Mouse (Mus musculus) forebrain, embryonic 14.5 days (tissue): ENCODE data around the gene Ephx4. TPM values are rescaled to one million over a fixed set of nuclear protein-coding genes. Genes with fewer than 3 reads are reported as not detected.

Source experiments
- ATAC-seq: fragments of 200-750 bp; cut with Nextera tagmentation; 2 replicates; pipeline ENCODE4 v1.8.0; 2017; ENCODE audit warnings: mild to moderate bottlenecking, moderate library complexity
- DNase-seq: peaks from one replicate; pipeline ENCODE4 v3.0.0-alpha.2; 2015; ENCODE audit warnings: low spot score
- H3K27ac ChIP-seq: fragments of 300-500 bp; sonication (generic); 2 replicates; pipeline ENCODE4 v1.5.1; 2014; ENCODE audit warnings: low read depth, mild to moderate bottlenecking, control low read depth, low read length, moderate library complexity
- H3K27me3 ChIP-seq: fragments of 300-500 bp; sonication (generic); replicated peaks from 2 replicates; pipeline ENCODE4 v1.6.1; 2014; ENCODE audit warnings: low read length, control low read depth, mixed read lengths; ENCODE audit not compliant: control insufficient read depth, insufficient read depth
- H3K36me3 ChIP-seq: fragments of 300-500 bp; sonication (generic); 2 replicates; pipeline ENCODE4 v1.6.1; 2014; ENCODE audit warnings: low read length, control low read depth; ENCODE audit not compliant: control insufficient read depth, insufficient read depth
- H3K4me1 ChIP-seq: fragments of 300-500 bp; sonication (generic); 2 replicates; pipeline ENCODE4 v1.6.1; 2014; ENCODE audit warnings: antibody characterized with exemption, low read length, control low read depth; ENCODE audit not compliant: control insufficient read depth, insufficient read depth
- H3K4me2 ChIP-seq: fragments of 300-500 bp; sonication (generic); 2 replicates; pipeline ENCODE4 v1.6.1; 2014; ENCODE audit warnings: mild to moderate bottlenecking, control low read depth, low read length
- H3K4me3 ChIP-seq: fragments of 300-500 bp; sonication (generic); 2 replicates; pipeline ENCODE4 v1.5.1; 2014; ENCODE audit warnings: low read depth, low read length, control low read depth
- H3K9ac ChIP-seq: fragments of 300-500 bp; sonication (generic); 2 replicates; pipeline ENCODE4 v1.6.1; 2014; ENCODE audit warnings: mild to moderate bottlenecking, low read length, control low read depth, moderate library complexity
- H3K9me3 ChIP-seq: fragments of 300-500 bp; sonication (generic); replicated peaks from 2 replicates; pipeline ENCODE4 v1.6.1; 2016; ENCODE audit warnings: low read length, control low read depth, mixed read lengths; ENCODE audit not compliant: control insufficient read depth
- WGBS: fragments of 180-500 bp; shearing (Covaris S2); extraction: QIAGEN DNeasy Blood & Tissue Kit; methylation state at CpG from one replicate; pipeline ENCODE4 v1.1.7; 2014; 5-methylcytosine and 5-hydroxymethylcytosine counted together
- polyA plus RNA-seq: library from polyadenylated mRNA; unstranded; fragments of >200 nt; fragmentation: Nextera tagmentation; extraction: Ambion mirVana; gene quantifications from 2 replicates; pipeline ENCODE4 v1.2.1, GENCODE M21; 2014

Ephx4 gene
- polyA plus RNA-seq, 1 experiment from 2014 or later = 5.5 TPM

DNA sequence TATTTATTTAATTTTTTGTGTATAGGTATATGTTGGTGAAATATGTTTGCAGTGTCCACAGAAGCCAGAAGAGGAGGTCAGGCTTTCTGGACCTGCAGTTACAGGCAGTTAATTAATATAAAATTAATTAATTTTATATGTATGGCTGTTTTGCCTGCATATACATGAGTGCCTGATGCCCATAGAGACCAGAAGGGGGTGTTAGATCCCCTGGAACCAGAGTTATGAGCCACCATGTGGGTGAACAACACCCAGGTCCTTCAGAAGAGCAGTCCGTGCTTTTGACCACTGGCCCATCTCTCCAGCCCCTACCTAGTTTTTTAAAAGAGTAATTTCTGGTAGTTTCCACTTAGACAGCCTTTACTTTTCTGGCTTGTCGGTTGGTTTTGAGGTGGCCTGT lies 9.7 kb downstream of the Ephx4 start:
- Histone ChIP-seq H3K9me3 (no peaks in the 10 kb centered on the region), H3K27ac (no peak overlapping the region), H3K4me3 (no peak overlapping the region), H3K4me1 (no peaks in the 10 kb centered on the region), H3K36me3 (no peaks in the 10 kb centered on the region), H3K27me3 (no peaks in the 10 kb centered on the region), H3K4me2 (no peak overlapping the region), H3K9ac (no peak overlapping the region)
- ATAC-seq (no peak), DNase-seq (no peak)
- WGBS = 82% methylated on average over 2 of the region's 2 CpGs

DNA sequence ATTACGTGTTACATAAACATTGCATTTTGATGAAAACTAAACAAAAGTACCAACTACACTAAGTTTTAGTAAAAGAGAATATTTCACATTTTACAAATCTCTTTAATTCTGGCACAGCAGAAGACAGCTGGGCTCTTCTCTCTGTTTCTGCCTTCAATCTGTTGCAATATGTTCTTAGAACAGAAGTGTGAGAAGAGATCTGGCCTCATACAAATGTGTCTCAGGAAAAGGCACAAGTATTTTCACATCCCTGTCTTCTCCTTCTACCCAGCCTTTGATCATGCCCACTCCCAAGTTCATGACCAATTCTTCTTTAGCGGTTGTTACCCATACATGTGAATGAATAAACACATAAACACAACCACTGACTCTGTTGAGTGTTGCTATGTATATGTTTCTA lies 12.6 kb downstream of the Ephx4 start:
- H3K36me3 ChIP-seq = no peaks in the 10 kb centered on the region
- no peak overlapping the region for H3K4me3 ChIP-seq
- no peak overlapping the region for H3K9ac ChIP-seq
- H3K9me3 ChIP-seq = no peaks in the 10 kb centered on the region
- ATAC-seq = no peak
- H3K4me2 ChIP-seq = no peak overlapping the region
- H3K27me3 ChIP-seq = no peaks in the 10 kb centered on the region
- DNase-seq = no peak
- no peaks in the 10 kb centered on the region for H3K4me1 ChIP-seq
- 77% methylated on average over 2 of the region's 2 CpGs for WGBS
- no peak overlapping the region; the same call in 1 of the 2 replicates for H3K27ac ChIP-seq

DNA sequence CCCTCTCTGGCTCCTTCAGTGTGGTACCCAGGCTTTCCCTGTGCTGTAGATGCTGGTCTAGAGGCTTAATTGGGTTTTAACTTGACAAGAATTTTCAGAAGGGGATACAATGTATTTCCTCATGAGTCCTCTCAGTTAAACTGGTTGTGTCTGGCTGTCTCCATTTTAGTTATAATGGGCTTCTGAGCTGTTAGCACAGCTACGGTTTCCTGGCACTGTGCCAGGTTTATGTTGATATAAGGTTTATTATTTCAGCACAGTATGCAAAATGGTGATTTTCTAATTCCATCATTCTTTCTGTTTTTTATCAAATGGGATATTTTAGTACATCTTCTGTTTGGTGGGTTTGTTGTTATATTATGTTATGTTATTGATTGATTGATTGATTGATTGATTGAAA lies 19.1 kb downstream of the Ephx4 start:
- Histone ChIP-seq H3K4me1 (no peaks in the 10 kb centered on the region), H3K4me2 (no peak overlapping the region), H3K36me3 (no peaks in the 10 kb centered on the region), H3K27me3 (no peaks in the 10 kb centered on the region), H3K4me3 (no peak overlapping the region), H3K9me3 (no peaks in the 10 kb centered on the region), H3K27ac (no peak overlapping the region), H3K9ac (no peak overlapping the region)
- 33% methylated on average over 1 of the region's 1 CpGs for WGBS
- ATAC-seq (no peak), DNase-seq (no peak)

DNA sequence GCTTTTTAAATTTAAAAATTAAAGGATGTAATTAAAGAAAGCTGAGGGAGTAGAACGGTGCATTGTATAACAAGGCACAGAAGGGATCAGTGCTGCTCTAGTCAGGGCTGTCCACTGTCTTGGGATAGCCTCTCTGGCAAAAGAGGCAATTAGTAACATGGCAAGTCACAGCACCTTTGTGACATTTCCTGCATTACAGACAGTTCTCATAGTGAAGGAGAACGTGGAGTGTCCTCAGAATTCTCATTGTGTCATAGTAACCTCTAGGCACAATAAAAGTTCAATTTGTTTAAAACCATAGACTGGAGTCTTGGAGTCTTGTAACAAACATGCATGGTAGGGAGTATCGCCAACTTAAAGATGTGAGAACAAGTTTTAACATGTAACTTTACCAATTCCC lies 28.7 kb downstream of the Ephx4 start, which contains the start of gene Lpcat2b:
Gene Lpcat2b, plus strand, starts transcription at position 301 of the 400 bp plus-strand sequence.
- no peaks in the 10 kb centered on the region for H3K27me3 ChIP-seq
- H3K36me3 ChIP-seq = no peaks in the 10 kb centered on the region
- 79% methylated on average over 3 of the region's 3 CpGs for WGBS
- no peak within 1 kb of the TSS for H3K27ac ChIP-seq
- H3K4me1 ChIP-seq = no peaks in the 10 kb centered on the region
- DNase-seq (no peak), ATAC-seq (no peak)
- H3K4me3 ChIP-seq = no peak within 1 kb of the TSS
- no peak within 1 kb of the TSS for H3K9ac ChIP-seq
- H3K9me3 ChIP-seq = no peaks in the 10 kb centered on the region
- H3K4me2 ChIP-seq = no peak within 1 kb of the TSS

- ATAC-seq = no peak
- Histone ChIP-seq H3K36me3 (no peaks in the 10 kb centered on the region), H3K9me3 (no peaks in the 10 kb centered on the region), H3K4me3 (no peak overlapping the region), H3K4me1 (0 out of 2 replicates have a peak, but pooled peaks cover 4% of the 10 kb centered on the region), H3K9ac (no peak overlapping the region), H3K27me3 (no peaks in the 10 kb centered on the region), H3K4me2 (no peak overlapping the region), H3K27ac (no peak overlapping the region)
- 88% methylated on average over 5 of the region's 5 CpGs for WGBS
- DNase-seq = no peak
Observed at GRCm38 (mm10) chr5:107434001-107434400, 31.5 kb downstream of the Ephx4 start.

- no peak overlapping the region for H3K9ac ChIP-seq
- 0 out of 2 replicates have a peak, but pooled peaks cover 4% of the 10 kb centered on the region for H3K4me1 ChIP-seq
- no peaks in the 10 kb centered on the region for H3K36me3 ChIP-seq
- no peak overlapping the region for H3K4me3 ChIP-seq
- H3K4me2 ChIP-seq = no peak overlapping the region
- H3K9me3 ChIP-seq = no peaks in the 10 kb centered on the region
- DNase-seq (no peak), ATAC-seq (no peak)
- no peak overlapping the region for H3K27ac ChIP-seq
- no peaks in the 10 kb centered on the region for H3K27me3 ChIP-seq
- 90% methylated on average over 6 of the region's 6 CpGs for WGBS
Observed at GRCm38 (mm10) chr5:107436185-107436584, 33.6 kb downstream of the Ephx4 start.

GRCm38 (mm10) chr5:107436587-107437209 lies 34.2 kb downstream of the Ephx4 start:
- WGBS = 86% methylated on average over 6 of the region's 6 CpGs
- no peak overlapping the region for H3K4me3 ChIP-seq
- H3K27me3 ChIP-seq = no peaks in the 10 kb centered on the region
- no peak overlapping the region for H3K27ac ChIP-seq
- H3K9me3 ChIP-seq = no peaks in the 10 kb centered on the region
- no peak overlapping the region for H3K4me2 ChIP-seq
- DNase-seq = no peak
- no peaks in the 10 kb centered on the region for H3K36me3 ChIP-seq
- no peak overlapping the region for H3K9ac ChIP-seq
- 0 out of 2 replicates have a peak, but pooled peaks cover 4% of the 10 kb centered on the region for H3K4me1 ChIP-seq
- ATAC-seq = no peak

GRCm38 (mm10) chr5:107437464-107438281 lies 35.1 kb downstream of the Ephx4 start, which contains the start of gene Btbd8:
TSS of gene Btbd8 (plus strand) at chr5:107437997.
- Histone ChIP-seq H3K4me1 (0 out of 2 replicates have a peak, but pooled peaks cover 4% of the 10 kb centered on the region), H3K4me2 (peak within 1 kb of the TSS; percentile 69), H3K27ac (peak within 1 kb of the TSS; percentile 86), H3K27me3 (no peaks in the 10 kb centered on the region), H3K9ac (peak within 1 kb of the TSS; percentile 90), H3K9me3 (no peaks in the 10 kb centered on the region), H3K4me3 (peak within 1 kb of the TSS; percentile 77), H3K36me3 (no peaks in the 10 kb centered on the region)
- ATAC-seq = peak; percentile 97
- peak; percentile 96 for DNase-seq
- under 1% methylated on average over 47 of the region's 51 CpGs for WGBS

DNA sequence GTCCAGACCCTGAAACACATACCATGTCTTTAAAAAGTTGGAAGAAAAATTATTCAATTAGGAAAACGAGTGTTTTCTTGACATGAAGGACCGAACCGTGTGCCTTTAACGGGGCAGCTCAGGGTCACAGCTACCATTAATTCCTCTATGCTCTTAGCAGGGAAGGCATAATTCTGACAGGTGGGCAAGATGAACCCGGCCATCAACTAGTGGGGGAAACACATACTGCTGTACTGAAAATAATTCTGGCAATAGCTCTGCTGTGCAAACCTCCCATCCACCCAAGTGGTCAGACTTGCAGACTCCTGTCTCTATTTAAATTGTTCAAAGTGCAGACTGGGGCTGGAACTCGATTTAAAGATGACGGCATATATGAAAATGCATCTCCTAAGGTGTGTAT lies 35.8 kb downstream of the Ephx4 start:
- WGBS = 22% methylated on average over 7 of the region's 7 CpGs
- DNase-seq = peak; percentile 19
- peak overlapping the region; percentile 77 for H3K4me3 ChIP-seq

More for the DNA sequence above, 35.8 kb downstream of the Ephx4 start:
- Histone ChIP-seq H3K36me3 (no peaks in the 10 kb centered on the region), H3K27me3 (no peaks in the 10 kb centered on the region), H3K9ac (peak overlapping the region; percentile 90), H3K27ac (no peak overlapping the region), H3K4me1 (0 out of 2 replicates have a peak, but pooled peaks cover 4% of the 10 kb centered on the region), H3K9me3 (no peaks in the 10 kb centered on the region), H3K4me2 (peak overlapping the region; percentile 69)
- no peak; the same call in 1 of the 2 replicates for ATAC-seq
